Mouse (Mus musculus) embryonic facial prominence, embryonic 11.5 days (tissue): ENCODE measurements around the gene Ankrd33b. TPM values are rescaled to one million over a fixed set of nuclear protein-coding genes. Genes with fewer than 3 reads are reported as not detected.

ENCODE experiments used
- ATAC-seq: fragments of 200-750 bp; cut with Nextera tagmentation; replicated peaks from 2 replicates; pipeline ENCODE4 v1.8.0; 2017; ENCODE audit warnings: low read depth; ENCODE audit not compliant: insufficient number of reproducible peaks, low FRiP score, low TSS enrichment
- DNase-seq: peaks from one replicate; pipeline ENCODE4 v3.0.0-alpha.2; 2015; ENCODE audit warnings: low spot score
- H3K27ac ChIP-seq: fragments of 300-500 bp; sonication (generic); replicated peaks from 2 replicates; pipeline ENCODE4 v1.5.1; 2014; ENCODE audit warnings: mild to moderate bottlenecking, low read depth, low read length, control low read depth
- H3K27me3 ChIP-seq: fragments of 300-500 bp; sonication (generic); 2 replicates; pipeline ENCODE4 v1.6.1; 2014; ENCODE audit warnings: mild to moderate bottlenecking, low read length, moderate library complexity, mixed read lengths; ENCODE audit not compliant: control insufficient read depth, insufficient read depth
- H3K36me3 ChIP-seq: fragments of 300-500 bp; sonication (generic); replicated peaks from 2 replicates; pipeline ENCODE4 v1.6.1; 2014; ENCODE audit warnings: low read depth, mild to moderate bottlenecking, low read length, moderate library complexity, mixed read lengths; ENCODE audit not compliant: control insufficient read depth, insufficient read depth
- H3K4me1 ChIP-seq: fragments of 300-500 bp; sonication (generic); 2 replicates; pipeline ENCODE4 v1.6.1; 2014; ENCODE audit warnings: low read length, mixed read lengths; ENCODE audit not compliant: control insufficient read depth, insufficient read depth
- H3K4me2 ChIP-seq: fragments of 300-500 bp; sonication (generic); 2 replicates; pipeline ENCODE4 v1.6.1; 2014; ENCODE audit warnings: low read depth, mild to moderate bottlenecking, control low read depth, low read length, moderate library complexity
- H3K4me3 ChIP-seq: fragments of 300-500 bp; sonication (generic); 2 replicates; pipeline ENCODE4 v1.5.1; 2014; ENCODE audit warnings: low read depth, low read length, control low read depth
- H3K9ac ChIP-seq: fragments of 300-500 bp; sonication (generic); replicated peaks from 2 replicates; pipeline ENCODE4 v1.6.1; 2014; ENCODE audit warnings: mild to moderate bottlenecking, control low read depth, low read length
- H3K9me3 ChIP-seq: fragments of 300-500 bp; sonication (generic); replicated peaks from 2 replicates; pipeline ENCODE4 v1.6.1; 2016; ENCODE audit warnings: mild to moderate bottlenecking, low read length, inconsistent platforms, mixed read lengths; ENCODE audit not compliant: control insufficient read depth
- WGBS: fragments of 180-500 bp; shearing (Covaris S2); extraction: QIAGEN DNeasy Blood & Tissue Kit; methylation state at CpG from one replicate; pipeline ENCODE4 v1.1.7; 2014; 5-methylcytosine and 5-hydroxymethylcytosine counted together
- polyA plus RNA-seq: library from polyadenylated mRNA; unstranded; fragments of >200 nt; fragmentation: Nextera tagmentation; extraction: Ambion mirVana; gene quantifications from 2 replicates; pipeline ENCODE4 v1.2.1, GENCODE M21; 2014

Ankrd33b gene
- polyA plus RNA-seq, 1 experiment from 2014 or later: 0.13 TPM

GRCm38 (mm10) chr15:31285695-31286094 is 81.8 kb downstream of the Ankrd33b start:
- no peaks in the 10 kb centered on the region for H3K4me1 ChIP-seq
- no peaks in the 10 kb centered on the region for H3K36me3 ChIP-seq
- H3K9ac ChIP-seq: no peak overlapping the region
- 86% methylated on average over 3 of the region's 3 CpGs for WGBS
- H3K27me3 ChIP-seq: no peaks in the 10 kb centered on the region
- no peak overlapping the region for H3K27ac ChIP-seq
- H3K4me2 ChIP-seq: no peak overlapping the region
- no peak for ATAC-seq
- no peak for DNase-seq
- no peaks in the 10 kb centered on the region for H3K9me3 ChIP-seq
- no peak overlapping the region for H3K4me3 ChIP-seq

DNA sequence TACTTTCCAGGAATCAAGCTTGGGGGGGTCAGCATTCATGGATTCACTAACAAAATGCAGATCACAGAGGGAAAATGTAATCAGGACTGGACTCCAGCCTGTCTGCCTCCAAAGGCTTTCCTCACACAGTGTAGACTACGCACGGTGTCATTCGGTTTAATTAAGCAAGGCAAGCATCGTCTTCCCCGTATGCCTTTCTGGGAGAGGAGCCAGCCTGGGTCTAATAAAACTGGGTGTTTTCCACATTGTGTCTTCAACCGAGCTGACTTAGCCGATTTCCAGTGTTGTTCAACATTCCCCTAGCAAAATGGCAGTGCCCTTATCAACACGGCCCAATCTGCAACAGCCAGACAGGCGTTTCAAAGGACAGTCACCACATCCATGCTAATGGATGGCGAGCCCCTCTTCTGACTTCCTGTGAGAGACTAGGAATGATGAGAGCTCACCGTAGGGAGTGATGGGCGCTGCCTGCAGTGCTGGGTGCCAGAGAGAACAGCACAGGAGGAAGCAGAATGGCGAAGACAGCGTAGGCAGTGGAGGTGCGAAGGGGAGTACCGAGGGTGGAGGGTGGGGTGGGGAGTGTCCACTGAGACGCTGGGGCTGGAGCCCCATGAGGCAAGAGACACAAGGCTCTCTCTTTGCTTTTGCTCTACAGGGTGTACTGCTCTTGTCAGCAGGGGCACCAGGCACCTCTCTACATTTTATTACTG is 82.4 kb downstream of the Ankrd33b start:
- ATAC-seq (no peak), DNase-seq (no peak)
- Histone ChIP-seq H3K27ac (no peak overlapping the region), H3K36me3 (no peaks in the 10 kb centered on the region), H3K4me3 (no peak overlapping the region), H3K4me1 (no peaks in the 10 kb centered on the region), H3K9ac (no peak overlapping the region), H3K9me3 (no peaks in the 10 kb centered on the region), H3K27me3 (no peaks in the 10 kb centered on the region), H3K4me2 (no peak overlapping the region)
- WGBS: 86% methylated on average over 17 of the region's 17 CpGs

DNA sequence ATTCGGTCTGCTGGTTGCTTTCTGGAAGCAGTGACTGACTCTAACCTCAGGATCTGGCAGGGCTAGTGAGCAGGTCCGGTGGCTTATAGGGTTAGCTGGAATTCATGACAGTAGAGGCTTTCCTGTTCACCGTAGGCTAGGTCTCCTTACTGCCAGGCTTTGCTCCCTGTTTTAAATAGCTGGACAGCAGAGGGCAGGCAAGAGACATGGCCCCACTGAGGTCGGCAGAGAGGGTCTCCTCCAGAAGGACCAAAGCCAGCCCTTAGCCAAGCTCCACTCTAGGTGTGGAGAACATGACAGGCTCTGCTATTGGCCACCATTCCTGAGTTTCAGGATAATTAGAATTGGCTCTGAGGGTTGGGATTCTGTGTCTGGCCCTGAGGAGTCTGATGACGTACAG is 83.4 kb downstream of the Ankrd33b start:
- ATAC-seq: no peak
- H3K27ac ChIP-seq: no peak overlapping the region
- H3K4me1 ChIP-seq: no peaks in the 10 kb centered on the region
- H3K4me2 ChIP-seq: no peak overlapping the region
- H3K9me3 ChIP-seq: no peaks in the 10 kb centered on the region
- no peaks in the 10 kb centered on the region for H3K36me3 ChIP-seq
- 64% methylated on average over 5 of the region's 5 CpGs for WGBS
- no peak for DNase-seq
- H3K27me3 ChIP-seq: no peaks in the 10 kb centered on the region
- no peak overlapping the region for H3K4me3 ChIP-seq
- no peak overlapping the region for H3K9ac ChIP-seq

DNA sequence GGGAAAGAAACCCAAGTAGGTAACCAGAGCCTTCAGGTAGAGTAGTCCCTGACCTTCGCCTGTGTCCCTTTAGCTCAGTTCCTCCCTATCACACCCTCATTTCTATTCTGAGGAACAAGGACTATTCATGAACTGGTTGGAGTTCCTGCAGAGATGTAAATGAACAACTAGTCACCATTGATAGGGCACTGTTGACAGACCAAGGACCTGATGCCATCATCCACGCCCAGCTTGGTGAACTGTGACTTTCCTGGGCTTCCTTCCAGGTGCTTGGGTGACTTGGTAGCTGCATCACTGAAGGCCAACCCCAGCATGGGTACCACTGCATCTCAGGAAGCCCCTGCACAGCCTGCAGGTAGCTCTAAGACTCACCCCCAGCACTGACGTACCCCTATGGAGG is 85.2 kb downstream of the Ankrd33b start:
- Histone ChIP-seq H3K4me1 (no peaks in the 10 kb centered on the region), H3K27ac (no peak overlapping the region), H3K9ac (no peak overlapping the region), H3K4me3 (no peak overlapping the region), H3K36me3 (no peaks in the 10 kb centered on the region), H3K4me2 (no peak overlapping the region), H3K9me3 (no peaks in the 10 kb centered on the region), H3K27me3 (no peaks in the 10 kb centered on the region)
- no peak for ATAC-seq
- no peak for DNase-seq
- 81% methylated on average over 3 of the region's 3 CpGs for WGBS

DNA sequence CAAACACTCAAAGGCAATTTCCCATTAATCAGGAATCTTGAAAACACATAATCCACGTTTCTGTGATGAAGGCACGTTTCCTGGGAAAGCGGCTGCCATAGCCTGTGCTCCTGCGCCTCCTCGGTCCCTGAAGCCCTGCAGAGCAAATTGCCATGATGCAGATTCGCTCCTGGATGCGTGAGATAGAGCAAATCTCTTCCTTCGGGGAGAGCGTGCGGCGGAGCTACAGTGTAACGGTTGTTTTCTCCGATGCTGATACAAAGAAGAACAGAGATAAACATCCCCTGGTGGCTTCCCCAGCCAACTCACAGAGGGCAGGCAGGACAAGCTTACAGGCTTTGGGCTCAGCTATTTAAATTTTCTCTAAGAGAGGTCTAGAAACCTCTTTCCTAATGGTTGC is 85.7 kb downstream of the Ankrd33b start:
- ATAC-seq (no peak), DNase-seq (no peak)
- 66% methylated on average over 13 of the region's 13 CpGs for WGBS
- Histone ChIP-seq H3K27me3 (no peaks in the 10 kb centered on the region), H3K9ac (no peak overlapping the region), H3K4me1 (no peaks in the 10 kb centered on the region), H3K9me3 (no peaks in the 10 kb centered on the region), H3K27ac (no peak overlapping the region), H3K4me3 (no peak overlapping the region), H3K36me3 (no peaks in the 10 kb centered on the region), H3K4me2 (no peak overlapping the region)

DNA sequence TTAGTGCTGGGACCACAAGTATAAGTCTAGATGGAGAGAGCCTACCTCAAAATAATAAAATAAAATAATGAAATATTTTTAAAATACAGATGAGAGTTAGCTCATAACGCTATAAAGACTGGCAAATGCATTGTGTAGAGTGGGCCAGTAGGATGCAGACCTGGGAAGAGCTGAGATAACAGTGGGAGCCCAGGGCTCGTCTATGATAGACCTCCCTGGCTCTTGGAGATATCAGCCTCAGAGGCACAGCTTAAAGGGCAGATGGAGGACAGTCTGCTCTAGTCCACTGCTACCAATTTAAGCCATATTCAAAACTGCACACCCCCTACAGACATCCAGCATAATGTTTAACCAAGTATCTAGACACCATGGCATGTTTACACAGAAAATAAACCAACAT is 86.8 kb downstream of the Ankrd33b start:
- H3K4me2 ChIP-seq: no peak overlapping the region
- H3K27me3 ChIP-seq: no peaks in the 10 kb centered on the region
- no peaks in the 10 kb centered on the region for H3K9me3 ChIP-seq
- ATAC-seq (no peak), DNase-seq (no peak)
- H3K36me3 ChIP-seq: no peaks in the 10 kb centered on the region
- no peaks in the 10 kb centered on the region for H3K4me1 ChIP-seq
- H3K9ac ChIP-seq: no peak overlapping the region
- H3K4me3 ChIP-seq: no peak overlapping the region
- WGBS: 80% methylated on average over 2 of the region's 2 CpGs
- H3K27ac ChIP-seq: no peak overlapping the region

DNA sequence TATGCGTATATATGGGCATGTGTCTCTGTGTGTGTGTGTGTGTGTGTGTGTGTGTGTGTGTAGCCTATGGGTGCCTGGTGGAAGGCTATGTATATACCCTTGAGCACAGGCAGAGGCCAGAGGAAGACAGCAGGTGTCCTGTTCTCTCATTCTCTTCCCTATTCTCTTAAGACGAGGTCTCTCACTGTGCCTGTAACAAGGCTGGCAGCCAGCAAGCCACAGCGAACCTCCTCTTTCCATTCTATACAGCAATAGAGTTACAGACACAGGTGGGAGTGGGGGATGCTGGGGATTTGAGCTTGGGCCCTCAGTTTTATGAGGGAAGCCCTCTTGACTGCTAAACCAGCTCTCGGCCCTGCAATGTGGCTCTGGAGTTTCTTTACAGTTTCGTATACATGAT is 87.5 kb downstream of the Ankrd33b start:
- no peak overlapping the region for H3K27ac ChIP-seq
- no peak overlapping the region for H3K4me2 ChIP-seq
- H3K36me3 ChIP-seq: no peaks in the 10 kb centered on the region
- no peak for DNase-seq
- H3K27me3 ChIP-seq: no peaks in the 10 kb centered on the region
- no peaks in the 10 kb centered on the region for H3K9me3 ChIP-seq
- WGBS: 78% methylated on average over 5 of the region's 5 CpGs
- H3K4me3 ChIP-seq: no peak overlapping the region
- ATAC-seq: no peak
- no peak overlapping the region for H3K9ac ChIP-seq
- no peaks in the 10 kb centered on the region for H3K4me1 ChIP-seq

DNA sequence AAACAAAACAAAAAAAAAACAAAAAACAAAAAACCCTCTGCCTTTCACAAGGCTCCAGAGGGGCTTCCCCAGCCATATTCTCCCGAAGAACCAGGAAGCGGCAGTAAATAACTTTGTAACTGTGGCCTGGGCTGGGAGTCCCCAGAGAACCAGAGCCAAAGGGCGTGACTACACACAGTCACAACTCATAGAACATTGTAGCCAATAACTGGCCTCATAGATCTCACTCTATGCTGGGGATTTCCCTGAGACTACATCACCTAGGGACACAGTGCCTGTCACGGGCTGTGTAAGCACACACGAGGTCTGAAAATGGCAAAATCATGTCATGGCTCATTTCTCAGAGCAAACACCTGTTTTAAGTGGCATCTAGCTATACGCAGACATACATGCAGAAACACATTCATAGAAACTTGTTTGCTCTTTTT is 87.9 kb downstream of the Ankrd33b start:
- WGBS: 82% methylated on average over 6 of the region's 6 CpGs
- no peak for DNase-seq

More for the DNA sequence above, 87.9 kb downstream of the Ankrd33b start:
- no peak for ATAC-seq
- H3K27ac ChIP-seq: no peak overlapping the region
- H3K4me1 ChIP-seq: no peaks in the 10 kb centered on the region
- H3K4me3 ChIP-seq: no peak overlapping the region
- H3K4me2 ChIP-seq: no peak overlapping the region
- H3K9ac ChIP-seq: no peak overlapping the region
- no peaks in the 10 kb centered on the region for H3K9me3 ChIP-seq
- H3K36me3 ChIP-seq: no peaks in the 10 kb centered on the region
- no peaks in the 10 kb centered on the region for H3K27me3 ChIP-seq
